Comparison of ENCODE assay signal across 23 mouse cellular contexts in the genomic region with DNA sequence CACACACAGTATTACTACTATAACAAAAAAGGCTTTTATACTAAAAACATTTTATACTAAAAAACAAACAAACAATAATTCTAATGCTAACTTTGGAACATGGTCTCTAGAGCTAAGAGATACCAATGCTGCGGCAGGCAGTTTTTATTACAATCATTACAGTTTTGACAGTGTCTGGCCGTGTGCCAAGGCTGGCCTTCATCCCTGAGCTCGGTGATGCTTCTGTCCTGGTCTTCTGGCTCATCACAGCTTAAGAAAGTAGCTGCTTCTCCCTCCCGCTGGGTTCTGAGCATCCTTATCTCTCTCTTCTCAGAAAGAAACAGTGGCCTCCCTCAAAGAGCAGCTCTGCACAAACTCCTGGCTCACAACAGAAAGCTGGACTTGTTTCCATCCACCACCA. TPM values are rescaled to one million over a fixed set of nuclear protein-coding genes. Genes with fewer than 3 reads are reported as not detected.
DNase-seq lines count a peak whose midpoint lies in the region; ATAC-seq and TF ChIP-seq lines count a peak whose summit lies in the region.
"Had no signal": no experiment of that assay in that cellular context is flagged by ENCODE, and none has a peak within 500 bp of the region (broad histone marks: within the 10 kb centered on the region; RNA-seq: fewer than 3 reads in every experiment).

No protein-coding gene starts in this region.

- ATAC-seq in midbrain, embryonic 13.5 days = no peak
- ATAC-seq: CD4-positive, CD25-positive, alpha-beta regulatory T cell, adult 4 months; forebrain, embryonic 15.5 days; intestine, embryonic 15.5 days had no signal

- H3K9me3 ChIP-seq in midbrain, embryonic 10.5 days (replicated peaks) = no peaks in the 10 kb centered on the region
- H3K9me3 ChIP-seq in midbrain, embryonic 13.5 days = no peaks in the 10 kb centered on the region
- H3K9me3 ChIP-seq: embryonic facial prominence, embryonic 12.5 days; forebrain, embryonic 15.5 days; G1E; heart, embryonic 10.5 days; intestine, embryonic 15.5 days had no signal

- H3K4me3 ChIP-seq in midbrain, embryonic 10.5 days = no peak overlapping the region
- H3K4me3 ChIP-seq in midbrain, embryonic 13.5 days (replicated peaks) = no peak overlapping the region
- no peak overlapping the region for H3K4me3 ChIP-seq in left cerebral cortex, adult 2 months
- H3K4me3 ChIP-seq: embryonic facial prominence, embryonic 12.5 days; forebrain, embryonic 15.5 days; heart, embryonic 10.5 days; intestine, embryonic 15.5 days had no signal

- H3K4me1 ChIP-seq in midbrain, embryonic 10.5 days = peaks cover 43% of the 10 kb centered on the region
- peaks cover 25% of the 10 kb centered on the region for H3K4me1 ChIP-seq in midbrain, embryonic 13.5 days (replicated peaks)
- H3K4me1 ChIP-seq: embryonic facial prominence, embryonic 12.5 days; forebrain, embryonic 15.5 days; heart, embryonic 10.5 days; intestine, embryonic 15.5 days had no signal

- intact Hi-C loops in left cerebral cortex, adult 2 months (cut with DNase I) = no loop called here

- H3K27ac ChIP-seq in midbrain, embryonic 10.5 days (replicated peaks) = peak overlapping the region; percentile 14; the same call in 1 of the 2 replicates
- H3K27ac ChIP-seq in midbrain, embryonic 13.5 days = no peak overlapping the region
- H3K27ac ChIP-seq in left cerebral cortex, adult 2 months = no peak overlapping the region
- H3K27ac ChIP-seq: embryonic facial prominence, embryonic 12.5 days; forebrain, embryonic 15.5 days; heart, embryonic 10.5 days; hindbrain, embryonic 14.5 days; intestine, embryonic 15.5 days had no signal

- no peak overlapping the region for H3K4me2 ChIP-seq in midbrain, embryonic 13.5 days (replicated peaks)
- H3K4me2 ChIP-seq: embryonic facial prominence, embryonic 12.5 days; forebrain, embryonic 15.5 days; hindbrain, embryonic 14.5 days; intestine, embryonic 15.5 days had no signal

- DNase-seq in adrenal gland, adult (ENCODE audit: inconsistent age in 2 of 2, low spot score in 1 of 2) = peak; percentile 54 to 81
- no peak for DNase-seq in adrenal gland, postnatal 4 days (ENCODE audit: low spot score in 2 of 2)
- DNase-seq in midbrain, embryonic 10.5 days (ENCODE audit: low spot score) = no peak
- peak; percentile 55 for DNase-seq in adrenal gland, postnatal 10 days
- no peak for DNase-seq in cerebellum, adult 11 months
- DNase-seq in left cerebral cortex, adult 2 months (ENCODE audit: extremely low spot score in 1 of 2, low spot score in 2 of 2) = no peak
- DNase-seq: B cell, adult 2 months; cerebellum, adult 11-12 months; cerebellum, adult 9-10 months; cerebellum, postnatal 25 days; gastrocnemius, postnatal 36 days; heart, adult 18-20 months; heart, postnatal 10 days had no signal

- 80% methylated on average over 4 of the region's 4 CpGs for WGBS in midbrain, embryonic 10.5 days
- 63% methylated on average over 4 of the region's 4 CpGs for WGBS in midbrain, embryonic 13.5 days

- peaks cover 31% of the 10 kb centered on the region for H3K36me3 ChIP-seq in midbrain, embryonic 10.5 days
- H3K36me3 ChIP-seq in midbrain, embryonic 13.5 days = peaks cover 30% of the 10 kb centered on the region

- no peak for TF ChIP-seq CTCF in left cerebral cortex, adult 2 months (IDR thresholded peaks at IDR 0.05)

- H3K9ac ChIP-seq in midbrain, embryonic 13.5 days (replicated peaks) = no peak overlapping the region
- H3K9ac ChIP-seq: embryonic facial prominence, embryonic 12.5 days; forebrain, embryonic 15.5 days; hindbrain, embryonic 14.5 days; intestine, embryonic 15.5 days had no signal

- H3K27me3 ChIP-seq in midbrain, embryonic 10.5 days (ENCODE audit: low read depth, poor library complexity, severe bottlenecking) = peaks cover 8% of the 10 kb centered on the region; the same call in 1 of the 2 replicates
- no peaks in the 10 kb centered on the region; the same call in 1 of the 2 replicates for H3K27me3 ChIP-seq in midbrain, embryonic 13.5 days
- H3K27me3 ChIP-seq: embryonic facial prominence, embryonic 12.5 days; forebrain, embryonic 15.5 days; intestine, embryonic 15.5 days had no signal

RNA-seq across cellular contexts. Expression of gene Wnt3, which starts 56.0 kb away (rescaled TPM):
- under 1 TPM; 0.11 to 0.42 TPM for total RNA-seq in adrenal gland, postnatal 4 days (2021)
- polyA plus RNA-seq in midbrain, embryonic 10.5 days (2016; fragmentation: Nextera tagmentation; extraction: Ambion mirVana) = 9.8 and 10.8 TPM in 2 replicates
- 15.7 and 18.6 TPM in 2 replicates for polyA plus RNA-seq in midbrain, embryonic 13.5 days (2015; fragmentation: Nextera tagmentation; extraction: Ambion mirVana)
- under 1 TPM in 1 of 2 experiments, not detected in 1; 0.15 TPM for total RNA-seq in adrenal gland, postnatal 10 days (2021)
- total RNA-seq in left cerebral cortex, adult 2 months (2021) = 1 to 10 TPM; 1.2 TPM
- total RNA-seq: gastrocnemius, postnatal 36 days; heart, adult 18-20 months; heart, postnatal 10 days; hematopoietic stem cell, adult 5-6 weeks had no signal
- polyA plus RNA-seq: G1E; heart, embryonic 14.5 days had no signal

Comparison
In these comparisons a context has a peak if more than half of its experiments do, and no peak if none do; other contexts are left out.
1. DNase-seq: peak in adrenal gland, adult (2 of 2) and adrenal gland, postnatal 10 days (single experiment); none in adrenal gland, postnatal 4 days (0 of 2), midbrain, embryonic 10.5 days (single experiment), cerebellum, adult 11 months (single experiment) and left cerebral cortex, adult 2 months (0 of 2).